Mouse (Mus musculus) embryonic facial prominence, embryonic 14.5 days (tissue): Measurements from ENCODE around the gene Rer1. TPM values are rescaled to one million over a fixed set of nuclear protein-coding genes. Genes with fewer than 3 reads are reported as not detected.
A peak's percentile ranks its signal among the peaks of the same experiment; 100 is the strongest.

Source experiments
- ATAC-seq: fragments of 200-750 bp; cut with Nextera tagmentation; 2 replicates; pipeline ENCODE4 v1.8.0; 2017; ENCODE audit warnings: low read depth, moderate number of reproducible peaks, moderate TSS enrichment
- DNase-seq: peaks from one replicate; pipeline ENCODE4 v3.0.0-alpha.2; 2015; ENCODE audit warnings: low spot score
- H3K27ac ChIP-seq: fragments of 300-500 bp; sonication (generic); replicated peaks from 2 replicates; pipeline ENCODE4 v1.5.1; 2014; ENCODE audit warnings: low read depth, mild to moderate bottlenecking, low read length, moderate library complexity
- H3K27me3 ChIP-seq: fragments of 300-500 bp; sonication (generic); replicated peaks from 2 replicates; pipeline ENCODE4 v1.6.1; 2014; ENCODE audit warnings: low read length; ENCODE audit not compliant: control insufficient read depth, insufficient read depth
- H3K36me3 ChIP-seq: fragments of 300-500 bp; sonication (generic); 2 replicates; pipeline ENCODE4 v1.6.1; 2014; ENCODE audit warnings: low read length, mixed read lengths; ENCODE audit not compliant: control insufficient read depth, insufficient read depth
- H3K4me1 ChIP-seq: fragments of 300-500 bp; sonication (generic); 2 replicates; pipeline ENCODE4 v1.6.1; 2014; ENCODE audit warnings: antibody characterized with exemption, low read length; ENCODE audit not compliant: control insufficient read depth, insufficient read depth
- H3K4me2 ChIP-seq: fragments of 300-500 bp; sonication (generic); 2 replicates; pipeline ENCODE4 v1.6.1; 2014; ENCODE audit warnings: low read depth, mild to moderate bottlenecking, low read length, moderate library complexity, mixed read lengths
- H3K4me3 ChIP-seq: fragments of 300-500 bp; sonication (generic); 2 replicates; pipeline ENCODE4 v1.5.1; 2014; ENCODE audit warnings: low read depth, mild to moderate bottlenecking, low read length
- H3K9ac ChIP-seq: fragments of 300-500 bp; sonication (generic); 2 replicates; pipeline ENCODE4 v1.6.1; 2014; ENCODE audit warnings: low read depth, mild to moderate bottlenecking, low read length, moderate library complexity, mixed read lengths
- H3K9me3 ChIP-seq: fragments of 300-500 bp; sonication (generic); 2 replicates; pipeline ENCODE4 v1.6.1; 2016; ENCODE audit warnings: low read length; ENCODE audit not compliant: control insufficient read depth
- WGBS: fragments of 180-500 bp; shearing (Covaris S2); extraction: QIAGEN DNeasy Blood & Tissue Kit; methylation state at CpG from one replicate; pipeline ENCODE4 v1.1.7; 2014; 5-methylcytosine and 5-hydroxymethylcytosine counted together
- polyA plus RNA-seq: library from polyadenylated mRNA; unstranded; fragments of >200 nt; fragmentation: Nextera tagmentation; extraction: Ambion mirVana; gene quantifications from 2 replicates; pipeline ENCODE4 v1.2.1, GENCODE M21; 2014

Gene Rer1
- polyA plus RNA-seq, 1 experiment from 2014 or later = 180 TPM

GRCm38 (mm10) chr4:155126602-155127372 is 40.6 kb upstream of the Rer1 start:
- Histone ChIP-seq H3K36me3 (no peaks in the 10 kb centered on the region), H3K27ac (no peak overlapping the region), H3K4me1 (peaks cover 20% of the 10 kb centered on the region), H3K4me2 (no peak overlapping the region), H3K27me3 (no peaks in the 10 kb centered on the region), H3K9me3 (no peaks in the 10 kb centered on the region), H3K9ac (no peak overlapping the region), H3K4me3 (no peak overlapping the region)
- DNase-seq = no peak
- 59% methylated on average over 7 of the region's 7 CpGs for WGBS
- ATAC-seq = no peak

DNA sequence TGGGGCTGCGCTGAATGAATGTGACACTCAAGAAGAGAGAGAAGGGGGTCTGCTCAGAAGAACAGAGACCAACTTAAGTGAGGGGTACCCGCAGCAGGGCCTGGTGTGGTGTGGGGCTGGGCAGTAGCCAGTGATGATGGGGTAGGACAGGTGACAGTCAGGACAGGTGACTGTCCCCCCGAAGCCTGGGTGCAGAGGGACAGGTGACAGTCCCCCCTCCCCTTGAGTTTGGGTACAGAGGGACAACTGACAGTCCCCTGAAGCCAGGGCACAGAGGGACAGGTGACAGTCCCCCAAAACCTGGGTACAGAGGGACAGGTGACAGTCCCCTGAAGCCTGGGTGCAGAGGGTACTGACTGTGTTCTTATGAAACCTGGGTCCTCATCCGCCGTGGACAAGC is 40.0 kb upstream of the Rer1 start:
- Histone ChIP-seq H3K4me2 (no peak overlapping the region), H3K4me1 (peaks cover 24% of the 10 kb centered on the region), H3K4me3 (no peak overlapping the region), H3K9ac (no peak overlapping the region), H3K9me3 (no peaks in the 10 kb centered on the region), H3K36me3 (no peaks in the 10 kb centered on the region), H3K27ac (no peak overlapping the region), H3K27me3 (no peaks in the 10 kb centered on the region)
- DNase-seq = no peak
- 85% methylated on average over 5 of the region's 5 CpGs for WGBS
- no peak for ATAC-seq

DNA sequence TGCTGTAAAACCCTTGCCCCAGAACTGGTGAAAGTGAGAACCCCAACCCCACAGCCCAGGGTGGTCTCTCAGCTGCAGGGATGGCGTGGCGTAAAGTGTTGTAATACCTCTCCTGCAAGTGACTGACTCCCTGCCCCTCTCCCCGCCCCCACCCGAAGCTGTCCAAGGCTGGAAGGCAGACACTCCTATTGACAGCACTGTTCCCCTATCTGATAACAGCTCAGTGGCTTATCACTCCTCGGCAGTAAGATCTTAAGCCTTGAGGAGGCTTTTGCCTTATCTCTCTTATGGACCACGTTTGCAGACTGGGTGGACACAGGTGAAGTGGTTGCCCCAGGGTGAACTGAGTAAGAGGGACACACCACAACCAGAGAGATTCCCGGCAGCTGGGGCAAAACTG is 39.1 kb upstream of the Rer1 start:
- Histone ChIP-seq H3K9me3 (no peaks in the 10 kb centered on the region), H3K9ac (no peak overlapping the region), H3K36me3 (no peaks in the 10 kb centered on the region), H3K27me3 (no peaks in the 10 kb centered on the region), H3K27ac (no peak overlapping the region), H3K4me1 (peaks cover 26% of the 10 kb centered on the region), H3K4me3 (no peak overlapping the region), H3K4me2 (no peak overlapping the region)
- ATAC-seq = no peak
- DNase-seq = no peak
- WGBS = 52% methylated on average over 7 of the region's 7 CpGs

- Histone ChIP-seq H3K4me3 (no peak overlapping the region), H3K27me3 (no peaks in the 10 kb centered on the region), H3K4me2 (no peak overlapping the region), H3K9me3 (no peaks in the 10 kb centered on the region), H3K9ac (no peak overlapping the region), H3K27ac (no peak overlapping the region), H3K36me3 (no peaks in the 10 kb centered on the region), H3K4me1 (peaks cover 25% of the 10 kb centered on the region)
- ATAC-seq = no peak
- WGBS = 73% methylated on average over 9 of the region's 9 CpGs
- no peak for DNase-seq
Observed at GRCm38 (mm10) chr4:155123868-155124534, 37.8 kb upstream of the Rer1 start.

- 9% methylated on average over 15 of the region's 16 CpGs for WGBS
- Histone ChIP-seq H3K36me3 (no peaks in the 10 kb centered on the region), H3K27ac (peak overlapping the region; percentile 94), H3K4me1 (peaks cover 25% of the 10 kb centered on the region), H3K27me3 (no peaks in the 10 kb centered on the region), H3K4me3 (no peak overlapping the region), H3K4me2 (peak overlapping the region; percentile 31), H3K9ac (peak overlapping the region; percentile 53), H3K9me3 (peaks cover 12% of the 10 kb centered on the region)
- peak; percentile 89 for ATAC-seq
- peak; percentile 97 for DNase-seq
Observed at GRCm38 (mm10) chr4:155122444-155123040, 36.4 kb upstream of the Rer1 start.

- H3K4me3 ChIP-seq = no peak overlapping the region
- WGBS = 79% methylated on average over 6 of the region's 6 CpGs
- H3K9ac ChIP-seq = peak overlapping the region; percentile 53; the same call in 1 of the 2 replicates
- no peaks in the 10 kb centered on the region for H3K27me3 ChIP-seq
- H3K27ac ChIP-seq = peak overlapping the region; percentile 94
- H3K9me3 ChIP-seq = peaks cover 17% of the 10 kb centered on the region
- ATAC-seq = peak; percentile 17; the same call in 1 of the 2 replicates
- no peaks in the 10 kb centered on the region for H3K36me3 ChIP-seq
- peak overlapping the region; percentile 31 for H3K4me2 ChIP-seq
- DNase-seq = no peak
- peaks cover 25% of the 10 kb centered on the region for H3K4me1 ChIP-seq
Observed at GRCm38 (mm10) chr4:155121915-155122443, 35.8 kb upstream of the Rer1 start.

DNA sequence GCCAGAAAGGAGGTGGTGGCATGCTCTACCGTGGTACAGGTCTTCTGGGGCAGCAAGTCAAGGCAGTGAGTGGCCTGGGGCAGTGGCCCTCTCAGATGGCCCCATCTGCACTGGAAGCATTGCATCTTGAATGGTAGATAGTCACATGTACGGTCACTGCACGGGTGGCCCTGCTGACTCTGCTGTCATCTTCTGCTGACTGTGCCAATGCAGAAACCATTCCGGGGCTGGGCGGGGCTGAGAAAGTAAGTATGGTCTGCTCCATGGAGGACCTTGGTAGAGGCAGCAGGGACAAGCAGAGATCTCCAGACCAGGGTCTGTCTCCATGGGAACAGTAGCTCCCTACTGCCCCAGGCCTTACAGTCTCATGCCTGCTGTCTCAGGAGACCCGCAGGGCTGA is 35.0 kb upstream of the Rer1 start:
- no peak for DNase-seq
- Histone ChIP-seq H3K9me3 (peaks cover 17% of the 10 kb centered on the region), H3K27ac (peak overlapping the region; percentile 73), H3K4me1 (peaks cover 25% of the 10 kb centered on the region), H3K9ac (no peak overlapping the region), H3K4me3 (no peak overlapping the region), H3K36me3 (no peaks in the 10 kb centered on the region), H3K27me3 (no peaks in the 10 kb centered on the region), H3K4me2 (no peak overlapping the region)
- no peak for ATAC-seq
- 85% methylated on average over 6 of the region's 6 CpGs for WGBS

- Histone ChIP-seq H3K27ac (peak overlapping the region; percentile 73), H3K9ac (no peak overlapping the region), H3K4me3 (no peak overlapping the region), H3K9me3 (peaks cover 17% of the 10 kb centered on the region), H3K27me3 (no peaks in the 10 kb centered on the region), H3K4me2 (no peak overlapping the region), H3K4me1 (peaks cover 25% of the 10 kb centered on the region), H3K36me3 (no peaks in the 10 kb centered on the region)
- DNase-seq = peak; percentile 66
- 61% methylated on average over 5 of the region's 5 CpGs for WGBS
- ATAC-seq = peak; percentile 16; the same call in 1 of the 2 replicates
Observed at GRCm38 (mm10) chr4:155120583-155120982, 34.4 kb upstream of the Rer1 start.
